Mouse (Mus musculus) layer of hippocampus, adult 8-10 months (tissue): Measurements from ENCODE around the gene Mfsd4b1. TPM values are rescaled to one million over a fixed set of nuclear protein-coding genes. Genes with fewer than 3 reads are reported as not detected.
"Not testable (repeated sequence)": the region's sequence is repeated elsewhere in the genome, so short reads cannot be mapped to it uniquely, and the experiment has no call there.

Experiments
- DNase-seq, 2 experiments: peaks; one replicate each; pipeline ENCODE4 v3.0.0; 2022; ENCODE audit warnings: low spot score in 2 of 2
- total RNA-seq, 4 experiments: library from RNA; stranded (reverse); gene quantifications; 2 replicates each; pipeline ENCODE4 v1.2.4; 2022

The Mfsd4b1 gene
- total RNA-seq, 4 experiments from 2014 or later = 0.50 to 1.9 (median 1.0) TPM

- DNase-seq = no peak
Observed at GRCm38 (mm10) chr10:40034956-40035355, 9.9 kb upstream of the Mfsd4b1 start.

- DNase-seq = no peak
Observed at GRCm38 (mm10) chr10:40032897-40033296, 7.8 kb upstream of the Mfsd4b1 start.

GRCm38 (mm10) chr10:40030716-40031115, 5.6 kb upstream of the Mfsd4b1 start:
- DNase-seq = no peak

- no peak for DNase-seq
Observed at GRCm38 (mm10) chr10:40029610-40030009, 4.5 kb upstream of the Mfsd4b1 start.

- no peak for DNase-seq
Observed at GRCm38 (mm10) chr10:40028091-40028490, 3.0 kb upstream of the Mfsd4b1 start.

GRCm38 (mm10) chr10:40026546-40026945, 1.5 kb upstream of the Mfsd4b1 start:
- DNase-seq = no peak

GRCm38 (mm10) chr10:40025560-40025959, 492 bp upstream of the Mfsd4b1 start:
- DNase-seq = no peak

- DNase-seq = no peak
Observed at GRCm38 (mm10) chr10:40020401-40020800, 4.7 kb downstream of the Mfsd4b1 start.

GRCm38 (mm10) chr10:40019492-40019891, 5.6 kb downstream of the Mfsd4b1 start:
- no peak for DNase-seq

GRCm38 (mm10) chr10:40018261-40018860, 6.7 kb downstream of the Mfsd4b1 start:
- no peak for DNase-seq

- no peak for DNase-seq
Observed at GRCm38 (mm10) chr10:40009591-40009990, 15.5 kb downstream of the Mfsd4b1 start.

GRCm38 (mm10) chr10:40008847-40009246, 16.2 kb downstream of the Mfsd4b1 start:
- not testable (repeated sequence) for DNase-seq

- no peak for DNase-seq
Observed at GRCm38 (mm10) chr10:40007953-40008352, 17.1 kb downstream of the Mfsd4b1 start.

GRCm38 (mm10) chr10:40006963-40007362, 18.1 kb downstream of the Mfsd4b1 start:
- DNase-seq = no peak

GRCm38 (mm10) chr10:40000746-40001145, 24.3 kb downstream of the Mfsd4b1 start:
- DNase-seq = no peak

- DNase-seq = no peak
Observed at GRCm38 (mm10) chr10:39991155-39991554, 33.9 kb downstream of the Mfsd4b1 start.

- DNase-seq = no peak
Observed at GRCm38 (mm10) chr10:39986466-39986865, 38.6 kb downstream of the Mfsd4b1 start, which contains the start of gene Mfsd4b5. TSS of gene Mfsd4b5 (minus strand) at chr10:39986646.

- DNase-seq = no peak
Observed at GRCm38 (mm10) chr10:39982604-39983003, 42.5 kb downstream of the Mfsd4b1 start.

- DNase-seq = no peak
Observed at GRCm38 (mm10) chr10:39978231-39978630, 46.8 kb downstream of the Mfsd4b1 start.

GRCm38 (mm10) chr10:39977346-39977745, 47.7 kb downstream of the Mfsd4b1 start:
- DNase-seq = no peak

- DNase-seq = no peak
Observed at GRCm38 (mm10) chr10:39975771-39976170, 49.3 kb downstream of the Mfsd4b1 start.

GRCm38 (mm10) chr10:39974982-39975381, 50.1 kb downstream of the Mfsd4b1 start:
- DNase-seq = no peak

- no peak for DNase-seq
Observed at GRCm38 (mm10) chr10:39967512-39967911, 57.6 kb downstream of the Mfsd4b1 start.

- DNase-seq = no peak
Observed at GRCm38 (mm10) chr10:39961906-39962305, 63.2 kb downstream of the Mfsd4b1 start.
